Mouse (Mus musculus) neural tube, embryonic 13.5 days (tissue): ENCODE results near the gene Ccdc149. TPM values are rescaled to one million over a fixed set of nuclear protein-coding genes. Genes with fewer than 3 reads are reported as not detected.

ENCODE experiments used
- ATAC-seq: fragments of 200-750 bp; cut with Nextera tagmentation; 2 replicates; pipeline ENCODE4 v1.8.0; 2017; ENCODE audit warnings: low read depth, mild to moderate bottlenecking, moderate TSS enrichment, moderate library complexity
- H3K27ac ChIP-seq: fragments of 300-500 bp; sonication (generic); replicated peaks from 2 replicates; pipeline ENCODE4 v1.5.1; 2015; ENCODE audit warnings: moderate library complexity, mild to moderate bottlenecking, inconsistent platforms
- H3K27me3 ChIP-seq: fragments of 300-500 bp; sonication (generic); 2 replicates; pipeline ENCODE4 v1.6.1; 2015; ENCODE audit warnings: mild to moderate bottlenecking, inconsistent platforms
- H3K36me3 ChIP-seq: fragments of 300-500 bp; sonication (generic); 2 replicates; pipeline ENCODE4 v1.6.1; 2015; ENCODE audit warnings: mild to moderate bottlenecking, inconsistent platforms
- H3K4me1 ChIP-seq: fragments of 300-500 bp; sonication (generic); replicated peaks from 2 replicates; pipeline ENCODE4 v1.6.1; 2015; ENCODE audit warnings: inconsistent platforms
- H3K4me2 ChIP-seq: fragments of 300-500 bp; sonication (generic); 2 replicates; pipeline ENCODE4 v1.6.1; 2015; ENCODE audit warnings: inconsistent platforms, mild to moderate bottlenecking, moderate library complexity
- H3K4me3 ChIP-seq: fragments of 300-500 bp; sonication (generic); 2 replicates; pipeline ENCODE4 v1.5.1; 2015; ENCODE audit warnings: mild to moderate bottlenecking, inconsistent platforms
- H3K9ac ChIP-seq: fragments of 300-500 bp; sonication (generic); 2 replicates; pipeline ENCODE4 v1.6.1; 2015; ENCODE audit warnings: moderate library complexity, mild to moderate bottlenecking, inconsistent platforms
- H3K9me3 ChIP-seq: fragments of 300-500 bp; sonication (generic); 2 replicates; pipeline ENCODE4 v1.6.1; 2016; ENCODE audit warnings: inconsistent platforms
- WGBS: fragments of 180-500 bp; shearing (Covaris S2); methylation state at CpG from one replicate; pipeline ENCODE4 v1.1.7; 2015; 5-methylcytosine and 5-hydroxymethylcytosine counted together
- polyA plus RNA-seq: library from polyadenylated mRNA; unstranded; fragments of >200 nt; fragmentation: Nextera tagmentation; extraction: Ambion mirVana; gene quantifications from 2 replicates; pipeline ENCODE4 v1.2.1, GENCODE M21; 2015

Ccdc149 gene
- polyA plus RNA-seq, 1 experiment from 2014 or later: 7.5 TPM

GRCm38 (mm10) chr5:52438946-52439345 is 32.4 kb downstream of the Ccdc149 start:
- Histone ChIP-seq H3K27me3 (no peaks in the 10 kb centered on the region), H3K9me3 (no peaks in the 10 kb centered on the region; the same call in 1 of the 2 replicates), H3K4me3 (no peak overlapping the region), H3K27ac (no peak overlapping the region), H3K36me3 (no peaks in the 10 kb centered on the region), H3K4me2 (no peak overlapping the region), H3K4me1 (peaks cover 5% of the 10 kb centered on the region; the same call in 1 of the 2 replicates), H3K9ac (no peak overlapping the region)
- 84% methylated on average over 7 of the region's 7 CpGs for WGBS
- ATAC-seq: peak; percentile 15; the same call in 1 of the 2 replicates

- no peak overlapping the region for H3K27ac ChIP-seq
- H3K4me1 ChIP-seq: peaks cover 8% of the 10 kb centered on the region; the same call in 1 of the 2 replicates
- H3K4me3 ChIP-seq: no peak overlapping the region
- ATAC-seq: no peak
- H3K9ac ChIP-seq: no peak overlapping the region
- no peaks in the 10 kb centered on the region for H3K36me3 ChIP-seq
- H3K4me2 ChIP-seq: no peak overlapping the region
- no peaks in the 10 kb centered on the region for H3K27me3 ChIP-seq
- H3K9me3 ChIP-seq: no peaks in the 10 kb centered on the region
- 89% methylated on average over 6 of the region's 6 CpGs for WGBS
Measured at GRCm38 (mm10) chr5:52435533-52435932, 35.8 kb downstream of the Ccdc149 start.

- H3K27ac ChIP-seq: no peak overlapping the region
- H3K4me2 ChIP-seq: no peak overlapping the region
- peaks cover 15% of the 10 kb centered on the region; the same call in 1 of the 2 replicates for H3K4me1 ChIP-seq
- H3K36me3 ChIP-seq: no peaks in the 10 kb centered on the region
- H3K27me3 ChIP-seq: no peaks in the 10 kb centered on the region
- H3K4me3 ChIP-seq: no peak overlapping the region
- H3K9ac ChIP-seq: no peak overlapping the region
- H3K9me3 ChIP-seq: no peaks in the 10 kb centered on the region
- WGBS: 61% methylated on average over 8 of the region's 8 CpGs
- ATAC-seq: no peak
Measured at GRCm38 (mm10) chr5:52431276-52431844, 40.0 kb downstream of the Ccdc149 start.

GRCm38 (mm10) chr5:52429731-52430480 is 41.4 kb downstream of the Ccdc149 start:
- H3K27ac ChIP-seq: no peak overlapping the region
- 68% methylated on average over 14 of the region's 14 CpGs for WGBS
- H3K9ac ChIP-seq: no peak overlapping the region
- no peak for ATAC-seq
- no peaks in the 10 kb centered on the region for H3K9me3 ChIP-seq
- no peak overlapping the region for H3K4me2 ChIP-seq
- H3K27me3 ChIP-seq: no peaks in the 10 kb centered on the region
- H3K4me3 ChIP-seq: no peak overlapping the region
- H3K36me3 ChIP-seq: no peaks in the 10 kb centered on the region
- peaks cover 15% of the 10 kb centered on the region; the same call in 1 of the 2 replicates for H3K4me1 ChIP-seq

GRCm38 (mm10) chr5:52428613-52429012 is 42.7 kb downstream of the Ccdc149 start:
- no peak overlapping the region for H3K27ac ChIP-seq
- no peaks in the 10 kb centered on the region for H3K36me3 ChIP-seq
- H3K9ac ChIP-seq: no peak overlapping the region
- ATAC-seq: no peak
- no peak overlapping the region for H3K4me2 ChIP-seq
- no peaks in the 10 kb centered on the region for H3K9me3 ChIP-seq
- no peak overlapping the region for H3K4me3 ChIP-seq
- H3K4me1 ChIP-seq: peaks cover 15% of the 10 kb centered on the region; the same call in 1 of the 2 replicates
- no peaks in the 10 kb centered on the region for H3K27me3 ChIP-seq
- WGBS: 27% methylated on average over 4 of the region's 4 CpGs

GRCm38 (mm10) chr5:52425819-52426218 is 45.5 kb downstream of the Ccdc149 start:
- whole genome bisulfite sequencing: 87% methylated on average over 9 of the region's 9 CpGs

GRCm38 (mm10) chr5:52423893-52424292 is 47.4 kb downstream of the Ccdc149 start:
- Histone ChIP-seq H3K9me3 (no peaks in the 10 kb centered on the region), H3K4me3 (no peak overlapping the region), H3K4me1 (0 out of 2 replicates have a peak, but pooled peaks cover 6% of the 10 kb centered on the region), H3K4me2 (no peak overlapping the region), H3K27me3 (no peaks in the 10 kb centered on the region), H3K27ac (no peak overlapping the region), H3K9ac (no peak overlapping the region), H3K36me3 (no peaks in the 10 kb centered on the region)
- no peak for ATAC-seq
- 72% methylated on average over 3 of the region's 3 CpGs for WGBS

More at GRCm38 (mm10) chr5:52425819-52426218, 45.5 kb downstream of the Ccdc149 start:
- Histone ChIP-seq H3K4me2 (no peak overlapping the region), H3K9me3 (no peaks in the 10 kb centered on the region), H3K4me3 (no peak overlapping the region), H3K27ac (no peak overlapping the region), H3K4me1 (0 out of 2 replicates have a peak, but pooled peaks cover 11% of the 10 kb centered on the region), H3K27me3 (no peaks in the 10 kb centered on the region), H3K36me3 (no peaks in the 10 kb centered on the region), H3K9ac (no peak overlapping the region)
- ATAC-seq: no peak

GRCm38 (mm10) chr5:52416485-52416884 is 54.8 kb downstream of the Ccdc149 start:
- H3K9me3 ChIP-seq: no peaks in the 10 kb centered on the region
- ATAC-seq: no peak

GRCm38 (mm10) chr5:52415917-52416316 is 55.4 kb downstream of the Ccdc149 start:
- H3K27ac ChIP-seq: no peak overlapping the region
- H3K9me3 ChIP-seq: no peaks in the 10 kb centered on the region
- no peaks in the 10 kb centered on the region for H3K36me3 ChIP-seq
- H3K4me1 ChIP-seq: 0 out of 2 replicates have a peak, but pooled peaks cover 6% of the 10 kb centered on the region
- H3K4me3 ChIP-seq: no peak overlapping the region
- H3K27me3 ChIP-seq: no peaks in the 10 kb centered on the region
- H3K9ac ChIP-seq: no peak overlapping the region
- WGBS: 94% methylated on average over 6 of the region's 6 CpGs
- ATAC-seq: no peak
- H3K4me2 ChIP-seq: no peak overlapping the region

More at GRCm38 (mm10) chr5:52416485-52416884, 54.8 kb downstream of the Ccdc149 start:
- Histone ChIP-seq H3K36me3 (no peaks in the 10 kb centered on the region), H3K4me1 (0 out of 2 replicates have a peak, but pooled peaks cover 6% of the 10 kb centered on the region), H3K4me3 (no peak overlapping the region), H3K27ac (no peak overlapping the region), H3K27me3 (no peaks in the 10 kb centered on the region), H3K4me2 (no peak overlapping the region), H3K9ac (no peak overlapping the region)
- 70% methylated on average over 2 of the region's 2 CpGs for WGBS

- WGBS: 34% methylated on average over 1 of the region's 1 CpGs
Measured at GRCm38 (mm10) chr5:52415193-52415592, 56.1 kb downstream of the Ccdc149 start.

GRCm38 (mm10) chr5:52411567-52411966 is 59.8 kb downstream of the Ccdc149 start:
- Histone ChIP-seq H3K4me1 (peaks cover 20% of the 10 kb centered on the region; the same call in 1 of the 2 replicates), H3K9ac (no peak overlapping the region), H3K9me3 (no peaks in the 10 kb centered on the region), H3K27ac (no peak overlapping the region), H3K27me3 (no peaks in the 10 kb centered on the region), H3K36me3 (no peaks in the 10 kb centered on the region), H3K4me3 (no peak overlapping the region), H3K4me2 (no peak overlapping the region)
- no peak for ATAC-seq
- WGBS: 60% methylated on average over 3 of the region's 3 CpGs

More at GRCm38 (mm10) chr5:52415193-52415592, 56.1 kb downstream of the Ccdc149 start:
- H3K4me1 ChIP-seq: 0 out of 2 replicates have a peak, but pooled peaks cover 6% of the 10 kb centered on the region
- H3K27me3 ChIP-seq: no peaks in the 10 kb centered on the region
- H3K36me3 ChIP-seq: no peaks in the 10 kb centered on the region
- no peak overlapping the region for H3K4me2 ChIP-seq
- H3K9ac ChIP-seq: no peak overlapping the region
- no peak overlapping the region for H3K4me3 ChIP-seq
- no peak overlapping the region for H3K27ac ChIP-seq
- no peaks in the 10 kb centered on the region for H3K9me3 ChIP-seq
- no peak for ATAC-seq

GRCm38 (mm10) chr5:52410197-52410596 is 61.1 kb downstream of the Ccdc149 start:
- Histone ChIP-seq H3K27ac (no peak overlapping the region), H3K4me2 (no peak overlapping the region), H3K9me3 (no peaks in the 10 kb centered on the region), H3K9ac (no peak overlapping the region), H3K4me3 (no peak overlapping the region), H3K4me1 (peaks cover 17% of the 10 kb centered on the region; the same call in 1 of the 2 replicates), H3K27me3 (no peaks in the 10 kb centered on the region), H3K36me3 (no peaks in the 10 kb centered on the region)
- 0 out of 2 replicates have a peak, but pooled peaks have one; percentile 22 for ATAC-seq
- WGBS: 85% methylated on average over 12 of the region's 12 CpGs
